Mouse (Mus musculus): Measurements from ENCODE around the gene Ddx1.

Gene Ddx1

GRCm38 (mm10) chr12:13248691-13249572 lies at the start of gene Ddx1:
Ddx1 (minus strand) TSS chr12:13249213.
- in situ Hi-C loops (cut with MboI, MseI) = no loop called here

- in situ Hi-C loops (cut with MboI, MseI) = no loop called here
Measured at GRCm38 (mm10) chr12:13293421-13293881, 44.4 kb upstream of the Ddx1 start.

DNA sequence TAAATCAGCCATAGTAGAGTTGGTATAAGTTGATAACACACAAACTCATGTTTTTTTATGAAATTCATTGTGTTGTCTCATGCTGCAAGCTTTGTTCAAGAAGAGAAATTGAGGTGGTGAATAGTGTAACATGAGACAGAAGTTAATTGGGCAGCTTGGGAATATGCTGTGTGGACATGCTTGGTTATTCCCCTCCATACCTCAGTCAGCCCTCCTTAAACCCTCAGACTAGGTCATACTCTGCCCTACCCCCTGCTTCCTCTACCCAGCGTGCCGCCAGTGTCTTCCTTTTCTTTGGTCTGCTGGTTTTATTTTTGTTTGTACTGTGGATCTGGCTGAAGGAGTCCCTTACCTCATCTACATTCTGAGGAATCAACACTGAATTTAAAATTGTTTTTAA lies 42.4 kb upstream of the Ddx1 start:
- in situ Hi-C loops (cut with MboI, MseI) = no loop called here

DNA sequence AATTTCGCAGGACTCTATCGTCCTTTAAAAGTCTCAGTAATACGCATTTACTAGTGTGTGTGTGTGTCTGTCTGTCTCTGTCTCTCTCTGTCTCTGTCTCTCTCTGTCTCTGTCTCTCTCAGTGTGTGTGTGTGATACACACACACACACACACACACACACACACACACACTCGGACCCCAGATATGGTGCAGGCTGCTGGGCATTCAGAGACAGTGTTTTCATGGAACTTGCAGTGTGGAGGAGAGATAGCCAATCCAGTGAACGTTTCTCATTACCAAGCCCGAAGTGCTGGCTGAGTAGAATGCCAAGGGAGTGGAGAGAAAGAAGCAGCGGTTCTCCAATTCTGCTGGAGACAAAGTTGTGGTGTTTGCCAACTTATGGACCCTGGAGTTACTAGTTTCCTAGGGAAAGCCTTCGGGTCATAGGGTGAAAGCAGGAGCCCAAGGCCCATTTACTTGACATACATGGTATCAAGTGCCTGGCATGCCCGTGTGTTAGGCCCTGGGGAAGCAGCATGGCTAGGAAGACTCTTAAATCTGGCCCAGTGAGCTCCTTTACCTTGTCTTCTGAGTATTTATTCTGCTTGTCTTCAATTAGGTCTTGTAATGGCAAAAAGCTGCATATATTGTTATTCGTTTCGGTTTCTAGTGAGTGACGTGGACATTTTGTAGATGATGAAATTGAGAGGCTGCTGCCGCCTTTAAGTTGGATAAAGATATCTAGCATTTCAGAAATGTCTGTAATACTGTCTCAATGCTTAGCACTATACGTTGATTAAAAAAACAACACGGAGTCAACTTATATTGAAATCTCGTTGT lies 20.8 kb upstream of the Ddx1 start:
- in situ Hi-C loops (cut with MboI, MseI) = no loop called here

DNA sequence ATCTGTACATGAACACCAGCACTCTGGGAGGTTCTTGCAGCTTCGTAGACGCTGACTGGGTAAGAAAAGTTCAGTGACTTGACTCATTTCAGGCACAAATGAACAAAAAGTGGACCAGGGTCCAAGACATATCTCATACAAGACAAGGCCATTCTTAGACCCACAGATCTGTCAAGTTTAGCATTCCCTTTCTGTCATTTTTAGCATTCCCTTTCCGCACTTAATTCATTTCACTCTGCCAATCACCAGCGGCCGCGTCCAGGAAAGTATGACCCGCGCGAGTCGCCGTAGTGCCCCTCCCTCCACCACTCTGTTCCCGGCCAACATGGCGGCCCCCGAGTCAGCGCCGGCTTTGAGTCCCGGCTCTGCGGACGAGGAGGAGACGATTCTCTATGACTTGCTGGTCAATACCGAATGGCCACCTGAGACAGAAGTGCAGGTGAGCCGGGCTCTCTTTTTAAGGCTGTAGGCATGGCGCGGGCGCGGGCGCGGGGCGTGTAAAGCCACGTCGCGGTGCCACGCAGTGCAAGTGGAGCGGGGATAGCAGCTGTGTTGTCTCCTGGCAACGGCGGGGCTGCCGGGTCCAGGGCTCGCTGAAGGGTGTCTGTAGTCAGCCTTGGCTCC lies 19.9 kb upstream of the Ddx1 start, which contains the start of gene Nbas:
Nbas (plus strand) TSS at position 308 of the 624 bp plus-strand sequence.
- in situ Hi-C loops (cut with MboI, MseI) = no loop called here

- in situ Hi-C loops (cut with MboI, MseI) = no loop called here
Measured at GRCm38 (mm10) chr12:13268412-13268811, 19.4 kb upstream of the Ddx1 start.

DNA sequence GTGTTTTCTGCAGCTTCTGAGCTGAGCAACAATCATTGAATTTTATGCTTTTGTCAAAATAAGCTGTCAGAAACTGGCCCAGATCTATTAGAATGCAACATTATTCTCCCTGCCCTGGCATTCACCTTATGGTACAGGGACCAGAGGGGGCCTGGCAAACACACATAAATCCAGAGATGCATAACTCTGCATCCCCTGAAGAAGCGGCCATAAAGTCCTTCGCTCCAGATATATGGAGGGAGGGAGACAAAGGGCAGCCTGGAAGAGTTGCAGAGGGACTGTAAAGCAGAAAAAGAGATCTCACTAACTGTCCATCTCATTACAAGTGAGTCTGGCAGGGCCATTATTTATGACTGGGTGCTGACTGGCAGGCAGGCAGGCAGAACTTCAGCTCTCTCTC lies 6.7 kb upstream of the Ddx1 start:
- in situ Hi-C loops (cut with MboI, MseI) = no loop called here

DNA sequence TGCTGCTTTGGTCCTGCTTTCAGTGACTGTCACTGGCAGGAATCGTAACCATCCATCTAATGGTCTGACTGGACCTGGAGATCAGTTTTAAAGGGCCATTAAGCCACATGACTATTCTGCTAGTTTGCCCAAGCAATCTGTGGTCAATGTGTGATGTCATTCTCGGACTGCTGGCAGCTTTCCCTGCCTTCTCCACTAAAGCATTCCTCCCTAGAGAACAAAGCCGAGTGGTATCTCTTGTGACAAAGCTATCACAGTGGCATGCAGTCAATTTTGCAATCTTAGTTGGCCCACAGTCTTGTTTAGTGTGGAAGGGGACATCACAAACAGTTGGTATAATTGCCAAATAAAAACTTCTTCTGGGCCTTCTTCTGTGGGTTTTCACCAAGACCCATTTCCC lies 6.1 kb upstream of the Ddx1 start:
- in situ Hi-C loops (cut with MboI, MseI) = no loop called here

GRCm38 (mm10) chr12:13249573-13249919 lies 533 bp upstream of the Ddx1 start:
- in situ Hi-C loops (cut with MboI, MseI) = no loop called here

DNA sequence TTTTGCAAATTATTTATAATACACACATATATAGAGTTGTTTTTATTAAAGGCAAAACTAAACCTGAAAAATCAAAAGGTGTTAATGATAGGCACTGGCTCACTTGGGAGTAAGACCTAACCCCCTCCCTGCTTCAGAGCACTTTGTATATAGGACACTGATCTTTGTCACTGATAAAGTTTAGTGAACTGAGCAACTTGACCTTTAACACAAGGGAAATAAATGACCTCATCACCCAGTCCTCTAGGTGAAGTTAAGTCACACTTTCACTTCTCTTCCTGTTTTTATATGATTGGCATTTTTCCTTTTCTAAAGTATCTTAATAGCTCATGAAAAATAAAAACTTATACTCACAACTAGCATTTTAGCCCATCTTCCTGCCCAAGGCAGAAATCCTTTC lies 6.6 kb downstream of the Ddx1 start:
- in situ Hi-C loops (cut with MboI, MseI) = no loop called here

DNA sequence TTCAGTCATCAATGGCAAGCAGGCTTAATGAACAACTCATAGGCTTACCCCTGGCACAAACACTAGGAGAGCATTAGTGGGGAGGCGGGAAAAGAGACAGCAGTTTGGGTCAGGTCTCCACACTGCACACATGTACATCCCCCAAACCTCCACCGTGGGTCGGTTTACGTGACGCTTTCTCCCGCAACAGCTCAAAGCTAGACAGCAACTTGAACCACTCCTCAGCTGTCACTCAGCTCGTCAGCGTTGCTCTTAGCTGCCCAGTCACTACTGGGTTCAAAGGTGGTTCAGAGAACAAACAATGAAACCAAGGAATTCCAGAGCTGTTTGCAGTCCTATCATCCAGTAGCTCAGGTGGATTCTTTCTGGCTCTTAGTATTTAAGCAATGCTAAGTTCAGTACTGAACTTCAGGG lies 30.9 kb downstream of the Ddx1 start:
- in situ Hi-C loops (cut with MboI, MseI) = no loop called here

- in situ Hi-C loops (cut with MboI, MseI) = no loop called here
Measured at GRCm38 (mm10) chr12:13217568-13217967, 31.4 kb downstream of the Ddx1 start.

GRCm38 (mm10) chr12:13216501-13217103 lies 32.4 kb downstream of the Ddx1 start:
- in situ Hi-C loops (cut with MboI, MseI) = no loop called here

- in situ Hi-C loops (cut with MboI, MseI) = loop anchor here (5.0 kb wide), 2 partner anchors 792 to 887 kb away; no protein-coding TSS in a partner anchor
Measured at GRCm38 (mm10) chr12:13214345-13215278, 34.4 kb downstream of the Ddx1 start.

DNA sequence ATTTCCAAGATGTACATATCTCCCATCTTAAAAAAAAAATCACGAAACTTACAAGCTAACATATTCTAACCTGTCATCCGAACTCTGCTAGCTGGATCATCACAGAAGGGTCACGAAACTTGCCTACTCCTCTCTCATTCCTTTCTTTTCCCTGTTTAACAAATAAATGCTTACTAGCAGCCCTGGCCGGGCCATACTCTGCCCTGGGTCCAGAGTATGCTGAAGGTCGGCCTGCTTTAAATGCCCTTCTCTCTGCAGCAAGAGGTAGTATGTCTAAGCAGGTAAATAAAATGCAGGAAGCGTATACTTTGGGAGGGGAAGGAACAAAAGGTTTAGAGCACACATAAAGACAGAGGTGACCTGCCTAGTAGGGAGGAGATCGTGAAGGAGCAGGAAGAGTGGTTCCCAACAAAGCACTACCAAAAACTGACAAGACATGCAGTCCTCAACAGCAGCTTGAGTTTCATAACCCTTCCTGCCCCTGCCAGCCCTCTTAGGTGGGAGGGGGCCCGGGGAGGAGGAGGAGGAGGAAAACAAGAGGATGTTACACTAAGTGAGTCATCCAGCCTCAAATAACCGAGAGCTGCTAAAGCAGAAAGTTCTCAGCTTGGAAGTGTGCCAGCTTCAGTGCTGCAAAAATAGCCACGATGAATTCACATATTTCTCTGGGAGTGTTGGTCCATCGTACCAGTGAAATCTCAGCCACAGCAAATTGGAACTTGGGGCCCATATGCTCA lies 37.1 kb downstream of the Ddx1 start:
- in situ Hi-C loops (cut with MboI, MseI) = loop anchor here (5.0 kb wide), 2 partner anchors 790 to 885 kb away; no protein-coding TSS in a partner anchor

- in situ Hi-C loops (cut with MboI, MseI) = loop anchor here (5.0 kb wide), 2 partner anchors 788 to 883 kb away; no protein-coding TSS in a partner anchor
Measured at GRCm38 (mm10) chr12:13209692-13210377, 39.2 kb downstream of the Ddx1 start.

DNA sequence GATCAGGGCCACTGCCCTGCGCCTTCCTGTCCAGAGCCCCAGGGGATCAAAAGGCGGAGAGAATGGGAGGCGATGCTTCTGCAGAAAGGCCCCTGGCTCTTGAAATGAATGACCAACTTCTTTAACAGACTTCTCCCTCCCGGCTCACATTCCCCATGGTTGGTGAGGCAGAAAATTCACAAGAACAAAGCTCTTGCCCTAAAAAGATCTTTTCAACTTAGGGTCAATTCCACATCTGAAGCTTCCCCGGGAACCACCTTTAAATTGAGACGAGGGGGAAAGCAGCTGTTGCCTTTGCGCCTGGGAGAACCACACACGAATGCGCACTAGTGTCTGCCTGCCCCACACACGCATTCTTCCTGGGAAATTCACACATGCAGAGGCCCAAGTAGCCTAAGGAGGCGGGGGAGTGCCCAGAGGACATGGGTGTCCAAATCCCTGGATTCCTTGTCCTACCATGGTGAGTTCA lies 40.0 kb downstream of the Ddx1 start:
- in situ Hi-C loops (cut with MboI, MseI) = no loop called here

GRCm38 (mm10) chr12:13208517-13208916 lies 40.5 kb downstream of the Ddx1 start:
- in situ Hi-C loops (cut with MboI, MseI) = no loop called here

GRCm38 (mm10) chr12:13207099-13207498 lies 41.9 kb downstream of the Ddx1 start:
- in situ Hi-C loops (cut with MboI, MseI) = no loop called here
